Mouse (Mus musculus) mammary gland, adult 2 months (tissue): ENCODE data around the gene Marco. TPM values are rescaled to one million over a fixed set of nuclear protein-coding genes. Genes with fewer than 3 reads are reported as not detected.

ENCODE experiments used
- polyA plus RNA-seq: library from polyadenylated mRNA; depleted of rRNA; stranded (reverse); fragments of >200 nt; gene quantifications from 2 replicates; pipeline ENCODE4 v1.2.3, GENCODE M21; 2012; ENCODE audit warnings: low replicate concordance; rRNA removed

Marco gene
- polyA plus RNA-seq, result 8.4 and 14.1 TPM in 2 replicates

DNA sequence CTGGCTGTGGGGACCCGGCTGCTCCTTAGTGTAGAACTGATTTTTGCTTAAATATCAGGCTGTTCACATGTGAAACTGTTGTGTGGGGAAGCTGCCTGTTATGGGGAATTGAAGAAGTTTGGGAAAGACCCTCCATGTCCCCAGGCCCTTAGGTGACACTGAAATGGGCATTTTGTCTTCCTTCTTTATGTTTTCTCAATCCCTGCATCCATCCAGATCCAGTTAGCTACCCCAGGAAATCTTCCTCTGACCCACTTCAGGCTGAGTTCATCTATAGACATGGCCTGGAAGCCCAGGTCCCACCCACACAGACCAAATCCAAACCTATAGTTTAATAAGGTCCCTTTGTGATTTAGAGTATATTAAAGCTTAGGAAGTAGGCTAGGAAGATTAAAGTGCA, at the start of gene Marco:
Marco (minus strand) TSS at position 101 of the 400 bp plus-strand sequence.

Other genes with a start within 250 kb of the Marco start
- 174 and 198 TPM in 2 replicates for gene Steap3, start 232.3 kb downstream of the Marco start, polyA plus RNA-seq
- gene C1ql2, start 164.4 kb downstream of the Marco start, polyA plus RNA-seq, result 0.32 and 0.39 TPM in 2 replicates
- gene En1, start 97.4 kb upstream of the Marco start, polyA plus RNA-seq, result 0.99 and 3.3 TPM in 2 replicates